Mouse (Mus musculus) liver, embryonic 14.5 days (tissue): Measurements from ENCODE around the gene Zfp324. TPM values are rescaled to one million over a fixed set of nuclear protein-coding genes. Genes with fewer than 3 reads are reported as not detected.

ENCODE experiments used
- ATAC-seq: fragments of 200-750 bp; cut with Nextera tagmentation; 2 replicates; pipeline ENCODE4 v1.8.0; 2017; ENCODE audit warnings: moderate number of reproducible peaks, mild to moderate bottlenecking, moderate library complexity; ENCODE audit not compliant: insufficient read depth
- DNase-seq, 3 experiments: peaks; one replicate each; pipeline ENCODE4 v3.0.0-alpha.2; 2012 to 2013; ENCODE audit warnings: low read depth in 3 of 3, low spot score in 3 of 3
- H3K27ac ChIP-seq: fragments of 300-500 bp; sonication (generic); 2 replicates; pipeline ENCODE4 v1.5.1; 2014; ENCODE audit warnings: moderate library complexity, mild to moderate bottlenecking, control low read depth, inconsistent platforms
- H3K27me3 ChIP-seq: fragments of 300-500 bp; sonication (generic); 2 replicates; pipeline ENCODE4 v1.6.1; 2014; ENCODE audit warnings: mild to moderate bottlenecking, low read length, moderate library complexity; ENCODE audit not compliant: control insufficient read depth, insufficient read depth
- H3K36me3 ChIP-seq: fragments of 300-500 bp; sonication (generic); replicated peaks from 2 replicates; pipeline ENCODE4 v1.6.1; 2014; ENCODE audit warnings: low read depth; ENCODE audit not compliant: control insufficient read depth, insufficient read depth
- H3K4me1 ChIP-seq, 2 experiments: fragments of 200-500 bp in 1 of 2; fragments of 300-500 bp in 1 of 2; sonication (generic) in 1 of 2; replicated peaks; 2 replicates each; pipeline ENCODE4 v1.6.1; 2012 to 2014; ENCODE audit warnings: antibody characterized with exemption in 1 of 2, inconsistent platforms in 1 of 2, low read length in 1 of 2; ENCODE audit not compliant: control insufficient read depth in 2 of 2, insufficient read depth in 2 of 2
- H3K4me2 ChIP-seq: fragments of 300-500 bp; sonication (generic); 2 replicates; pipeline ENCODE4 v1.6.1; 2014; ENCODE audit warnings: low read depth, mild to moderate bottlenecking, control low read depth, moderate library complexity
- H3K4me3 ChIP-seq, 2 experiments: fragments of 200-500 bp in 1 of 2; fragments of 300-500 bp in 1 of 2; sonication (generic) in 1 of 2; 2 replicates each; pipeline ENCODE4 v1.5.1; 2012 to 2014; ENCODE audit warnings: low read depth in 2 of 2, low read length in 2 of 2, mild to moderate bottlenecking in 2 of 2, control low read depth in 1 of 2, inconsistent platforms in 1 of 2, moderate library complexity in 1 of 2; ENCODE audit not compliant: insufficient read depth in 1 of 2
- H3K9ac ChIP-seq: fragments of 300-500 bp; sonication (generic); replicated peaks from 2 replicates; pipeline ENCODE4 v1.6.1; 2014; ENCODE audit warnings: mild to moderate bottlenecking, control low read depth, moderate library complexity
- H3K9me3 ChIP-seq: fragments of 300-500 bp; sonication (generic); 2 replicates; pipeline ENCODE4 v1.6.1; 2016; ENCODE audit warnings: low read length, mixed read lengths; ENCODE audit not compliant: control insufficient read depth
- CTCF ChIP-seq: IDR thresholded peaks from 2 replicates; pipeline ENCODE4 v1.5.1; 2016; ENCODE audit warnings: antibody characterized with exemption, low read depth, control low read depth
- EP300 ChIP-seq: IDR thresholded peaks from 2 replicates; pipeline ENCODE4 v1.6.1; 2016; ENCODE audit warnings: antibody characterized with exemption, low read depth
- WGBS: fragments of 180-500 bp; shearing (Covaris S2); extraction: QIAGEN DNeasy Blood & Tissue Kit; methylation state at CpG from one replicate; pipeline ENCODE4 v1.1.7; 2014; ENCODE audit not compliant: insufficient replicate concordance; 5-methylcytosine and 5-hydroxymethylcytosine counted together
- polyA plus RNA-seq, 2 experiments: library from polyadenylated mRNA; depleted of rRNA in 1 of 2; stranded (reverse) in 1 of 2; unstranded in 1 of 2; fragments of >200 nt; fragmentation: Nextera tagmentation in 1 of 2; extraction: Ambion mirVana in 1 of 2; gene quantifications; 2 replicates each; pipeline versions ENCODE4 v1.2.1 to v1.2.3; 2012 to 2014

The Zfp324 gene
- polyA plus RNA-seq, 2 experiments = 1.8 to 2.0 TPM

DNA sequence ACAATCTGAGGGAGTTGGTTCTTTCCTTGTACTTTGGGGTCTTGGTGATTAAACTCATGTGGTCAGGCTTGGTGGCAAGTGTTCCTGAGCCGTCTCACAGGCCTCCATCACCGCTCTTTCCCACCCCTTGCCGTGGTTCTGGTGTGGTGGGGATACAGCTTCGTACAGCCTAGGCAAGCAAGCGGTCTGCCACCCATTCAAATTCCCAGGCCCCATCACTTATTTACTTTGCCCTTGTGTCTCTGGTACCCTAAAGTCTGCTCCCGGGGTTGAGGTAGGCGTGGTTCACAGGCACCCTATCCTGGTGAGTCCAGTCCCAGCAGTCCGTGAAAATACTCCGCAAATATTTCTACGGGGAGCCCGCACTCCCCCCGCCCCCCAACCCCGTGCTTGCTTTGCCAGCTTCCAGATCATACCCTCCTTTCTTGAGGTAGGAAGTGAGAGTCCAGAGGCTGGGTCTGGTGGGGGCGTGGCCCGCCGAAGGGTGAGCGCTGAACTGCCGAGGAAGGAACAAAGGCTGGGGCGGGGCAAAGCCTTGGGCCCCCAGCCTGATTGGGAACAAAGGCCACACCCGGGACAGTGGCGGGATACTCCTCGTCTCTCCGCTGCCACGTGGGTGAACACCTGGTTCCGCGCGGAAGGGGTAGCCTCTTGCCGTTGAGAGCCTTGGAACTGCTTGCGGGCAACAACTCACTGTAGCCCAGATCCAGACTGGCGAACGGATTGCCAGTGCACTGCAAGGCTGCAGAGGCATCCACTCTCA lies 57.3 kb downstream of the Zfp324 start:
- no peaks in the 10 kb centered on the region for H3K27me3 ChIP-seq
- H3K4me1 ChIP-seq = peaks cover 14 to 24% of the 10 kb centered on the region in 2 experiments
- ATAC-seq = peak; percentile 17
- peaks cover 25% of the 10 kb centered on the region for H3K36me3 ChIP-seq
- peak in 2 of 3 experiments; percentile 47 for DNase-seq
- H3K9ac ChIP-seq = peak overlapping the region; percentile 46
- peak overlapping the region; percentile 94 for H3K4me2 ChIP-seq
- WGBS = 4% methylated on average over 31 of the region's 31 CpGs
- TF ChIP-seq EP300 (no peak), CTCF (no peak)
- H3K27ac ChIP-seq = no peak overlapping the region
- peak overlapping the region; percentile 48 to 87 for H3K4me3 ChIP-seq
- no peaks in the 10 kb centered on the region for H3K9me3 ChIP-seq

Other genes starting within 250 kb of the Zfp324 start
- gene Vmn2r56, start 230.8 kb upstream of the Zfp324 start, polyA plus RNA-seq (2012; rRNA removed) = not detected in 2 replicates
- not detected in 2 replicates for gene Vmn2r56, start 230.8 kb upstream of the Zfp324 start, polyA plus RNA-seq (2014; fragmentation: Nextera tagmentation; extraction: Ambion mirVana)
- 0.34 and 0.39 TPM in 2 replicates for gene Zscan18, start 162.2 kb upstream of the Zfp324 start, polyA plus RNA-seq (2012; rRNA removed)
- 0.16 and 0.37 TPM in 2 replicates for gene Zscan18, start 162.2 kb upstream of the Zfp324 start, polyA plus RNA-seq (2014; fragmentation: Nextera tagmentation; extraction: Ambion mirVana)
- gene Zfp329, start 147.0 kb upstream of the Zfp324 start, polyA plus RNA-seq (2012; rRNA removed) = 1.7 and 2.6 TPM in 2 replicates
- gene Zfp329, start 147.0 kb upstream of the Zfp324 start, polyA plus RNA-seq (2014; fragmentation: Nextera tagmentation; extraction: Ambion mirVana) = 1.4 and 1.5 TPM in 2 replicates
- gene Zfp110, start 131.1 kb upstream of the Zfp324 start, polyA plus RNA-seq (2012; rRNA removed) = 2.7 and 4.4 TPM in 2 replicates
- 8.5 and 12.0 TPM in 2 replicates for gene Zfp110, start 131.1 kb upstream of the Zfp324 start, polyA plus RNA-seq (2014; fragmentation: Nextera tagmentation; extraction: Ambion mirVana)
- 0.49 and 0.54 TPM in 2 replicates for gene Zfp128, start 84.7 kb upstream of the Zfp324 start, polyA plus RNA-seq (2012; rRNA removed)
- gene Zfp128, start 84.7 kb upstream of the Zfp324 start, polyA plus RNA-seq (2014; fragmentation: Nextera tagmentation; extraction: Ambion mirVana) = 0.39 and 1.0 TPM in 2 replicates
- gene Zscan22, start 68.0 kb upstream of the Zfp324 start, polyA plus RNA-seq (2012; rRNA removed) = 3.8 and 3.9 TPM in 2 replicates
- 3.9 and 5.1 TPM in 2 replicates for gene Zscan22, start 68.0 kb upstream of the Zfp324 start, polyA plus RNA-seq (2014; fragmentation: Nextera tagmentation; extraction: Ambion mirVana)
- gene Rps5, start 43.5 kb upstream of the Zfp324 start, polyA plus RNA-seq (2012; rRNA removed) = 1,715 and 1,748 TPM in 2 replicates
- 863 and 876 TPM in 2 replicates for gene Rps5, start 43.5 kb upstream of the Zfp324 start, polyA plus RNA-seq (2014; fragmentation: Nextera tagmentation; extraction: Ambion mirVana)
- gene Rnf225, start 38.4 kb upstream of the Zfp324 start, polyA plus RNA-seq (2012; rRNA removed) = 0.55 TPM in 2 replicates
- gene Rnf225, start 38.4 kb upstream of the Zfp324 start, polyA plus RNA-seq (2014; fragmentation: Nextera tagmentation; extraction: Ambion mirVana) = 0.09 and 0.15 TPM in 2 replicates
- gene Zfp446, start 12.0 kb downstream of the Zfp324 start, polyA plus RNA-seq (2012; rRNA removed) = 2.1 and 2.4 TPM in 2 replicates
- gene Zfp446, start 12.0 kb downstream of the Zfp324 start, polyA plus RNA-seq (2014; fragmentation: Nextera tagmentation; extraction: Ambion mirVana) = 0.93 and 1.1 TPM in 2 replicates
- 4.9 and 7.7 TPM in 2 replicates for gene Slc27a5, start 32.4 kb downstream of the Zfp324 start, polyA plus RNA-seq (2012; rRNA removed)
- 10.1 and 10.7 TPM in 2 replicates for gene Slc27a5, start 32.4 kb downstream of the Zfp324 start, polyA plus RNA-seq (2014; fragmentation: Nextera tagmentation; extraction: Ambion mirVana)
- gene Trim28, start 33.3 kb downstream of the Zfp324 start, polyA plus RNA-seq (2012; rRNA removed) = 119 and 138 TPM in 2 replicates
- gene Trim28, start 33.3 kb downstream of the Zfp324 start, polyA plus RNA-seq (2014; fragmentation: Nextera tagmentation; extraction: Ambion mirVana) = 93.4 and 111 TPM in 2 replicates
- 9.8 and 10.9 TPM in 2 replicates for gene Zbtb45, start 44.2 kb downstream of the Zfp324 start, polyA plus RNA-seq (2012; rRNA removed)
- gene Zbtb45, start 44.2 kb downstream of the Zfp324 start, polyA plus RNA-seq (2014; fragmentation: Nextera tagmentation; extraction: Ambion mirVana) = 10.5 and 13.4 TPM in 2 replicates
- gene Chmp2a, start 69.0 kb downstream of the Zfp324 start, polyA plus RNA-seq (2012; rRNA removed) = 42.5 and 92.3 TPM in 2 replicates
- gene Chmp2a, start 69.0 kb downstream of the Zfp324 start, polyA plus RNA-seq (2014; fragmentation: Nextera tagmentation; extraction: Ambion mirVana) = 133 and 136 TPM in 2 replicates
- 89.9 and 100 TPM in 2 replicates for gene Ube2m, start 72.4 kb downstream of the Zfp324 start, polyA plus RNA-seq (2012; rRNA removed)
- gene Ube2m, start 72.4 kb downstream of the Zfp324 start, polyA plus RNA-seq (2014; fragmentation: Nextera tagmentation; extraction: Ambion mirVana) = 80.7 and 92.2 TPM in 2 replicates
- 0.54 and 0.80 TPM in 2 replicates for gene Mzf1, start 88.9 kb downstream of the Zfp324 start, polyA plus RNA-seq (2012; rRNA removed)
- 0.14 and 0.27 TPM in 2 replicates for gene Mzf1, start 88.9 kb downstream of the Zfp324 start, polyA plus RNA-seq (2014; fragmentation: Nextera tagmentation; extraction: Ambion mirVana)
- not detected in 2 replicates for gene Vmn1r85, start 129.3 kb downstream of the Zfp324 start, polyA plus RNA-seq (2012; rRNA removed)
- not detected in 2 replicates for gene Vmn1r85, start 129.3 kb downstream of the Zfp324 start, polyA plus RNA-seq (2014; fragmentation: Nextera tagmentation; extraction: Ambion mirVana)
- not detected in 2 replicates for gene Vmn1r86, start 154.1 kb downstream of the Zfp324 start, polyA plus RNA-seq (2012; rRNA removed)
- not detected in 2 replicates for gene Vmn1r86, start 154.1 kb downstream of the Zfp324 start, polyA plus RNA-seq (2014; fragmentation: Nextera tagmentation; extraction: Ambion mirVana)
- not detected in 2 replicates for gene Vmn1r87, start 174.3 kb downstream of the Zfp324 start, polyA plus RNA-seq (2012; rRNA removed)
- not detected in 2 replicates for gene Vmn1r87, start 174.3 kb downstream of the Zfp324 start, polyA plus RNA-seq (2014; fragmentation: Nextera tagmentation; extraction: Ambion mirVana)
- gene Vmn1r88, start 193.7 kb downstream of the Zfp324 start, polyA plus RNA-seq (2012; rRNA removed) = not detected in 2 replicates
- gene Vmn1r88, start 193.7 kb downstream of the Zfp324 start, polyA plus RNA-seq (2014; fragmentation: Nextera tagmentation; extraction: Ambion mirVana) = 0.03 TPM in 1 of 2 replicates, not detected in the other
- not detected in 2 replicates for gene Vmn1r89, start 247.2 kb downstream of the Zfp324 start, polyA plus RNA-seq (2012; rRNA removed)
- gene Vmn1r89, start 247.2 kb downstream of the Zfp324 start, polyA plus RNA-seq (2014; fragmentation: Nextera tagmentation; extraction: Ambion mirVana) = not detected in 2 replicates